Mouse (Mus musculus): ENCODE measurements around the gene D17Wsu92e.

The D17Wsu92e gene

DNA sequence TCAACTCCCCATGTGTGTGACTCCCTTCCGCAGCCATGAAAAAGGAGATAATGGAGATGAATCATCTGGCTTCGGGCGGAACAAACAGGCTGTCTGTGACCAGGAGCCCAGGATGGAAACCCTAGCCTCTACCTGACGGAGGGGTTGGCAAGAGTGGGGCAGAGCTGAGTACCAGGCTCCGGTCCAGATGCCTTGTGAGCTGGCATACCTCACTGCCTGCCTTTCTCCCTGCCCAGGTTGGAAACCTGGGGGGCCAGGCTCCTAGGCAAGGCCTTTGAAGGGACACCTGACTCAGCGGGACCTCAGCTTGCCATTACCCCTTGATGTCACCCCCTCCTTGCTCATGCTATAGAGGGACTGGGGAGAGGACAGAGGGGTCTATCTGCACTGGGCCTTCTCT lies 79.5 kb downstream of the D17Wsu92e start:
- DNase-seq (ENCODE audit: low spot score in 2 of 2): no peak

- DNase-seq (ENCODE audit: low spot score in 2 of 2): no peak
Observed at GRCm38 (mm10) chr17:27734344-27735073, 85.9 kb downstream of the D17Wsu92e start.

DNA sequence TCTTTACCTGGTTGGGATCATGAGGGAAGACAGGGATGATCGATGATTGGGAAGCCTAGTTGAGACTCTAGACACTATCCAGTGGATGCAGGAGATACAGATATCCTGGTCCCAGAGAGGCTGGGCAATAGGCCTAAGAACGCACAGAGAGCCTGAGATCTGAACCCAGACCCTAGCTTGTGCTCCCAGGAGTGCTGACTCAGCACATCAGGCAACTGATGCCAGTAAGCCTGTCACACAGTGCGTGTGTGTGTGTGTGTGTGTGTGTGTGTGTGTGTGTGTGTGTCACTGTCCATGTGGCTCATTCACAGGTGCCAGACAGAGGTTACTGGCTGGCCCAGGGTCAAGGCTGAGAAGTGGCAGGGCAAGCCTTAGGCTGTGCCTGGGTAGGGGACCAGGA lies 87.8 kb downstream of the D17Wsu92e start:
- no peak for DNase-seq (ENCODE audit: low spot score in 2 of 2)

DNA sequence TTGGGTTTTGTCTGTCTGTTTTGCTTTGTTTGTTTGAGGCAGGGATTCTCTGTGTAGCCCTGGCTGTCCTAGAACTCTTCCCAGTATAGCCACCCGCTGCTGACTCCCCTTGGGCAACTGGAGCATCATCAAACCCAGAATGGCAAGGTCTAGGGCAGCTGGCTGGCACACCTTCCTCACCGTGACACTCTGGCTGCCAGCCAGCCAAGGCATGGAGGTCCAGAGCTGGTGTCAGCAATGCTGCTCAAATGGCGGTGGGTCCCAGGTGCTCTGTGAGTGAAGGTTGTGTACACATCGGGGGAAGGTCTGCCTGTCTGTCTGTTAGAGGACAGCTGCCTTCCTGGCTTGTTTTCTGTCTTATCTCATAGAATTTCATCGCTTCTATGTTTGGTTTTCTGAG lies 88.3 kb downstream of the D17Wsu92e start:
- no peak for DNase-seq (ENCODE audit: low spot score in 2 of 2)

DNA sequence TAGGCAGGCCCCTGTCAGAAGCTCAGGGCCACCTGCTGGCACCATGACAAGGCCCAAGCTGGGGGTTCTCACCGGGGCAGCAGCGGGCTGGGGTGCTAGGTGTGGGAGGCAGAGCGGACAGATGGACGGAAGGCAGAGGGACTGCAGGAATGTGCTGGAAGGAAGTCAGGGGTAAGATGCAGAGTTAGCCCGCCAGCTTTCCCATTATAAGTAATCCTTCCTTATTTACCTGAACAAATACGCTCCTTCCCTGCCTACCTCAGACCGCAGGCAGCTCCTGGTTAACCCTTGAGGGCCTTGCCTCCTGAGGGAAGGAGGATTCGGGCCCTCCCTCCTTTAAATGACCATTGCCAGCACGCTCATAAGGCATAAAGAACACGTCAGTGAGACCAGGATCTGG lies 91.7 kb downstream of the D17Wsu92e start, which contains the start of gene Spdef:
Gene Spdef (minus strand): TSS at position 186 of the 400 bp plus-strand sequence.
- no peak for DNase-seq (ENCODE audit: low spot score in 2 of 2)

- no peak for DNase-seq (ENCODE audit: low spot score in 2 of 2)
Observed at GRCm38 (mm10) chr17:27726527-27726926, 93.9 kb downstream of the D17Wsu92e start.

GRCm38 (mm10) chr17:27725412-27725811 lies 95.0 kb downstream of the D17Wsu92e start:
- DNase-seq (ENCODE audit: low spot score in 2 of 2): no peak

- no peak for DNase-seq (ENCODE audit: low spot score in 2 of 2)
Observed at GRCm38 (mm10) chr17:27725011-27725410, 95.4 kb downstream of the D17Wsu92e start.

- DNase-seq (ENCODE audit: low spot score in 2 of 2): no peak
Observed at GRCm38 (mm10) chr17:27724327-27724726, 96.1 kb downstream of the D17Wsu92e start.

DNA sequence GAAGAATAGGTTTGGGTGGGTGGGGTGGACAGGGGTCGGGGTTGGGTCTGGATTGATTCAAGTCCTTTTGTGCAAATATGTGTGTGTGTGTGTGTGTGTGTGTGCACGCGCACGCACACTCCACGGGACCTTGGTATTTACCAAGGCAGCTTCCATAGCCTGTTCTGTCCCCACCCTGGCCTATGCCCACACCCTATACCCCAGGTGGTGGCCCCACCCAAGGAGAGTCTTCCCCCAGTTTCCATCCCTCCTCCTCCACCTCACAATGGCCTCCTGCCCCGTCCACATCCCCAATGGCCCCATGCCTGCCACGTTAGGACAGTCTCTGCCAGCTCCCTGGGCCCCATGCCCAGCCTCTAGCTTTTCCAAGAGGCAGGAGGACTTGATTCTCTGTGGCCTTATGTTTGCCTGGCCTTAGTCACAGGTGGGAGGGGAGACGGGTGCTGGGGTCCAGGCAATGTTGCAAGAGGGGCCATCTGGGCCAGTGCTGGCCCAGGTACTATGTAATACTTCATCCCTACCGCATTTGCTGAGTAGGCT lies 99.3 kb downstream of the D17Wsu92e start:
- no peak for DNase-seq (ENCODE audit: low spot score in 2 of 2)

DNA sequence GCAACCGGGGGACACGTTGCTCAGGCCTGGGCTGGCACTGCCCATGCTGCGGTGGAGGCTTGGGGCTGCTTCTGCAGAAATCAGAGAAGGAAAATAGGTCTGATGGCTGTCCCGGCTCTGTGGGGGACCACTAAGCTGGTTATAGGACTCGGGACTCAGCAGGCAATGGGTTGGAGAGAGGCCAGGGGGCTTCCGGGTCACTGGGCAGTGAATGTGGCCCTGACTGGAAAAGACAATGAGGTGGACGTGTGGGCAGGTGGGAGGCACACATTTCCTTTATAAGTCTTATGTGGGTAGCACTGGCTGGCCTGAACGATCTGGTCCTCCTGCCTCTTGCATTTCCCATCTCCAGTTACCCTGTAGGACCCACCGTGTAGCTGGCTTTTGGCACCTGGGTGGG lies 100.1 kb downstream of the D17Wsu92e start:
- no peak for DNase-seq (ENCODE audit: low spot score in 2 of 2)

GRCm38 (mm10) chr17:27719663-27720062 lies 100.8 kb downstream of the D17Wsu92e start:
- no peak for DNase-seq (ENCODE audit: low spot score in 2 of 2)

- no peak for DNase-seq (ENCODE audit: low spot score in 2 of 2)
Observed at GRCm38 (mm10) chr17:27718250-27718649, 102.2 kb downstream of the D17Wsu92e start.

DNA sequence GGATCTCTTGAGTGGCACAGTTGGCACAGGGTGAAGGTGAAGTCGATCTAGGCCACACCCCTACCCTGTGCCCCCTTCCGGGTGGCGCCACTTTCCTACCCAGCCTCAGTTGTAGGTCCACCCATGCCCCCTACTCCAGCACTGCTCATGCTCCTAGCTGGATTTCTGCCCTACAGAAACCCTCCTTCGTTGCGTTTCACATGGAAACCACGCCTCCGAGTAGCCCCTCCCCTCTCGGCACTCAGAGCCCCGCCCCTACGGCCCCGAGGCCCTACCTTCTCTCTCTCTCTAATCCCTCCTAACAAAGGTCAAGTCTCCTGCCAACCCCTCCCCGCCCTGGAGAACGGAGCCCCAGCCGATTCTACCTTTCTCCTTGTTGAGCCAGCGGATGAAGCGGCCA lies 103.6 kb downstream of the D17Wsu92e start:
- no peak for DNase-seq (ENCODE audit: low spot score in 2 of 2)

DNA sequence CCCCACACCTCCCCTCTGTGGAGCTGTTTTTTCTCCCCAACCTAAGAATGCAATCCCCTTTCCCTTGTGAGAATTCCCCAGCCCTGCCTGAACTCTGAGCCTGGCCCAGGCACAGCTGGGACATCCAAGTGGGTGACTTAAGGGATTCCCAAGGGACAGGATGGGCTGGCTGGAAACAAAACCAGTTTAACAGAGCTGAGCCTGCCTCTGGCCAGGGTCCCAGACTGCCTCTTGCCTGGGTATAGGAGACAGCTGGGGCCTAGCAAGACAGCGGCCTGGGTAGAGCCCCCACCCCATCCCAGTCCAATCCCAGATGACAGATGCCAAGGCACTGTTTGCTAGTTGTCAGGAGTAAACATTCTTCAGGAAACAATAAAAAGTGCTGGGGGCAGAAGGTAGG lies 107.6 kb downstream of the D17Wsu92e start:
- no peak for DNase-seq (ENCODE audit: low spot score in 2 of 2)

DNA sequence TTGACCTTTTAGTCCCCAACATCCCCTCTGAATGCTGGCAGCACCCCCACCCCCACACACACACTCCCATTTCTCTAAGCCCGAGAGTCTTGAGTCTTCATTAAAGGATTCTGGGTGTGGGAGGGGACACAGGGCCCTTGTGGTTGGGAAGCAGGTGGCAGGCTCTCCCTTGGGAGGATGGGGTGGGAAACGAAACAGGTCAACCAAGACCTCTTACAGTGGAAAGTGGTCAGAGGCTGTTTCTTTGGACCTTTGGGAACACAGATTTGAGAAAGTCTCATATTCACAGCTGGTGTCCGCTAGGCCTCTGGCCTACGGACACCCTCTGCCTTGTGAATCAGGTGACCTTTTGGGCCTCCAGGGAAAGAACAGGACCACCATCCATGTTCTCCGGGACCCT lies 110.8 kb downstream of the D17Wsu92e start:
- no peak for DNase-seq (ENCODE audit: low spot score in 2 of 2)

DNA sequence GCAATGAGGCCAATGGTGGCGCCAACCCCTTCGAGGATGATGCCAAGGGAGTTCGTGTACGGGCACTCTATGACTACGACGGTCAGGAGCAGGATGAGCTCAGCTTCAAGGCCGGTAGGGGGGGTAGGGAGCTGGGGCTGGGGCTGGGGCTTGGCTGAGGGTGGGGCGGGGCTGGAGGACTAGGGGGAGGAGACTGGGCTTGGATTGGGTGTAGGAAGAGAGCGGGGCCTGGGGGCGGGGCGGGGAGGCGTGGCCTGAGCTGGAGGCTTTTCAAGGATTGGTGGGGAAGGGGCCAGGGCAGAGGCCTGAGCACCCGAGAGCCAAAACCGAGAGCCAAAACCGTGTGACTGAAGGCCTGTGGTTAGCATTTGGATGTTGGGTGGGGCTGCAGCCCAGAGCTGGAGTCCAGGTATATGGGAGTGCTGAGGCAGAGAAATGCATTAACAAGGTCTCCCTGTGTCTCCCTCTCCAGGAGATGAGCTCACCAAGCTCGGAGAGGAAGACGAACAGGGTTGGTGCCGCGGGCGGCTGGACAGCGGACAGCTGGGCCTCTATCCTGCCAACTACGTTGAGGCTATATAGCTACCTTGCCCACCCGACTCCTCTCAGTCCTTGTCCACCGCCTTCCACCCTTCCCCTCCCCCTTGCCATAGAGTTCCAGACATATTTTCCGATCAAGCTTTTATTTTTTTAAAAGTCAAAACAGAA lies 112.3 kb downstream of the D17Wsu92e start:
- peak; percentile 74 to 85 for DNase-seq (ENCODE audit: low spot score in 2 of 2)

DNA sequence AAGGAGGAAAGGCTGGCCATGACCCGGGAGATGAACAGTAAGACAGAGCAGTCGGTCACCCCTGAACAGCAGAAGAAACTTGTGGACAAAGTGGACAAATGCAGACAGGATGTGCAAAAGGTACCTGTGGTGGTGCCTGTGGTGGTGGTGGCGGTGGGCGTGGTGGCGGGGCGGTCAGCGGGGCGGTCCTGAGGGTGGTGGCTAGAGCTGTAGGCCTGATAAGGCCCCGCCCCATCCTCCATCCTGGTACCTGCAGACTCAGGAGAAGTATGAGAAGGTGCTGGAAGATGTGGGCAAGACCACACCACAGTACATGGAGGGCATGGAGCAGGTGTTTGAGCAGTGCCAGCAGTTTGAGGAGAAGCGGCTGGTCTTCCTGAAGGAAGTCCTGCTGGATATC lies 114.8 kb downstream of the D17Wsu92e start:
- DNase-seq (ENCODE audit: low spot score in 2 of 2): no peak

GRCm38 (mm10) chr17:27703961-27704621 lies 116.4 kb downstream of the D17Wsu92e start:
- no peak for DNase-seq (ENCODE audit: low spot score in 2 of 2)

- peak; percentile 51 to 71 for DNase-seq (ENCODE audit: low spot score in 2 of 2)
Observed at GRCm38 (mm10) chr17:27702518-27702917, 117.9 kb downstream of the D17Wsu92e start.

GRCm38 (mm10) chr17:27701856-27702255 lies 118.6 kb downstream of the D17Wsu92e start:
- no peak for DNase-seq (ENCODE audit: low spot score in 2 of 2)
